ENCODE assay signal across 11 mouse cellular contexts in the genomic region with DNA sequence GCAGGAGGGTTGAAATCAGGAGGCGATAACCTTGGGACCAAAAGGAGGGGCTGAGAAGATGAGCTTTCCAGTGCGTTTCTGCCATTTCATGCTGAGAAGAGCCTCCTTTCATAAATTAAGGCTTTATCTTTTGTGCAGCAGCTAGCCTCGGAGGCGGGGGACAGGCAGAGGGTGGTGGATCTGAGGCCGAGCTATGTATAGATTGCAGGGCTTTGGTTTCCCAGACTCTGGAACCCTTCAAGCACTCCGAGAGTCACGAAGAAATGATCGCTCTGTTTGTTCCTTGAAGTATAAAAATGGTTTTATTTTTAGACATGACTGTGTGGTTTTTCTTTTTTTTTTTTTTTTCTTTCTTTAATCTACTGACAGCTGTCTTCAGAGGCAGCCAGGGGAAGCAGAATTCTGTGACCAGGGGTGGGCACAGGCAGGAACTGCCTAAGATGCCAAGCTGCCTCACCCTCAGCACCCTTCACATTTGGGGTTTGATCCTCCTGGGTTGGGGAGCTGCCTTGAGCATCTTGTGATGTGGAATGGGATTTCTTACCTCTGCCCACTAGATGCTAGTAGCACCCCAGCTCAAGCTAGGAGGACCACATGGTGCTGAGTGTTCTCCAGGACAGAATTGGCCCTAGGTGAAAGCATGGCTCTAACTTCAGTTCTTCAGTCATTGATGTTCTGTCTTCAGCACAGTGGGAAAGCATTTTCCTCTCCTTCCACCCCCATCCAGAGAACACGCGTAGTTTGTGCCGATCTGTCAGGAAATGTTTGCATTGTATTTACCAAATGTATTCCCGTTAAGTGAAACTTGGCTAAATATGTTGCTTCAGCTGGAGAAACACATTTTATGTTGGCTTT.
DNase-seq lines count a peak whose midpoint lies in the region; ATAC-seq lines count a peak whose summit lies in the region.
"Had no signal": no experiment of that assay in that cellular context is flagged by ENCODE, and none has a peak within 500 bp of the region (broad histone marks: within the 10 kb centered on the region; RNA-seq: fewer than 3 reads in every experiment).

No protein-coding gene starts in this region.

- H3K36me3 ChIP-seq in forebrain, embryonic 14.5 days (ENCODE audit: control insufficient read depth, insufficient read depth, low read length): no peaks in the 10 kb centered on the region
- no peaks in the 10 kb centered on the region for H3K36me3 ChIP-seq in forebrain, embryonic 10.5 days (replicated peaks)
- H3K36me3 ChIP-seq in midbrain, embryonic 12.5 days: no peaks in the 10 kb centered on the region
- H3K36me3 ChIP-seq: lung, embryonic 15.5 days had no signal

- no peak overlapping the region for H3K4me3 ChIP-seq in forebrain, embryonic 14.5 days (ENCODE audit: low read depth, low read length)
- no peak overlapping the region for H3K4me3 ChIP-seq in forebrain, embryonic 10.5 days
- H3K4me3 ChIP-seq in midbrain, embryonic 12.5 days: no peak overlapping the region
- H3K4me3 ChIP-seq: gastrocnemius, adult 2 months; lung, embryonic 15.5 days had no signal

- H3K9me3 ChIP-seq in forebrain, embryonic 14.5 days (replicated peaks; ENCODE audit: control insufficient read depth, low read length): no peaks in the 10 kb centered on the region
- no peaks in the 10 kb centered on the region for H3K9me3 ChIP-seq in forebrain, embryonic 10.5 days
- no peaks in the 10 kb centered on the region for H3K9me3 ChIP-seq in midbrain, embryonic 12.5 days
- H3K9me3 ChIP-seq: lung, embryonic 15.5 days had no signal

- DNase-seq in forebrain, embryonic 14.5 days (ENCODE audit: low spot score): no peak
- DNase-seq in forebrain, embryonic 10.5 days (ENCODE audit: extremely low spot score, low spot score): no peak
- DNase-seq in right cerebral cortex, adult 18-20 months: peak; percentile 79
- DNase-seq in right cerebral cortex, postnatal 4 days: no peak
- DNase-seq in thymus, postnatal 25 days: peak; percentile 27
- no peak for DNase-seq in liver
- no peak for DNase-seq in adrenal gland, adult 2 months
- DNase-seq: B cell, adult 2 months; gastrocnemius, adult 2 months had no signal

- no peak overlapping the region for H3K9ac ChIP-seq in forebrain, embryonic 14.5 days (ENCODE audit: low read length)
- H3K9ac ChIP-seq in midbrain, embryonic 12.5 days (replicated peaks): no peak overlapping the region
- H3K9ac ChIP-seq: lung, embryonic 15.5 days had no signal

- no peaks in the 10 kb centered on the region for H3K27me3 ChIP-seq in forebrain, embryonic 14.5 days (replicated peaks; ENCODE audit: control insufficient read depth, insufficient read depth, low read length)
- no peaks in the 10 kb centered on the region for H3K27me3 ChIP-seq in forebrain, embryonic 10.5 days (ENCODE audit: poor library complexity, severe bottlenecking)
- no peaks in the 10 kb centered on the region for H3K27me3 ChIP-seq in midbrain, embryonic 12.5 days
- H3K27me3 ChIP-seq: lung, embryonic 15.5 days had no signal

- no peak overlapping the region for H3K4me2 ChIP-seq in forebrain, embryonic 14.5 days (ENCODE audit: low read length)
- no peak overlapping the region for H3K4me2 ChIP-seq in midbrain, embryonic 12.5 days (replicated peaks)
- H3K4me2 ChIP-seq: lung, embryonic 15.5 days had no signal

- no peaks in the 10 kb centered on the region for H3K4me1 ChIP-seq in forebrain, embryonic 14.5 days (ENCODE audit: control insufficient read depth, insufficient read depth, low read length)
- no peaks in the 10 kb centered on the region for H3K4me1 ChIP-seq in forebrain, embryonic 10.5 days
- H3K4me1 ChIP-seq in midbrain, embryonic 12.5 days: no peaks in the 10 kb centered on the region

- WGBS in forebrain, embryonic 14.5 days: 76% methylated on average over 12 of the region's 12 CpGs
- WGBS in forebrain, embryonic 10.5 days: 83% methylated on average over 12 of the region's 12 CpGs
- 72% methylated on average over 12 of the region's 12 CpGs for WGBS in midbrain, embryonic 12.5 days

- ATAC-seq in forebrain, embryonic 14.5 days: peak; percentile 29; the same call in 1 of the 2 replicates
- ATAC-seq in midbrain, embryonic 12.5 days (ENCODE audit: low FRiP score, low read depth): no peak

- no peak overlapping the region for H3K27ac ChIP-seq in forebrain, embryonic 14.5 days (ENCODE audit: low read depth, low read length)
- no peak overlapping the region for H3K27ac ChIP-seq in forebrain, embryonic 10.5 days
- H3K27ac ChIP-seq in midbrain, embryonic 12.5 days (replicated peaks): 0 out of 2 replicates have a peak overlapping the region, but pooled peaks have one; percentile 15
- H3K27ac ChIP-seq: gastrocnemius, adult 2 months; lung, embryonic 15.5 days had no signal

Comparison
In these comparisons a context has a peak if more than half of its experiments do, and no peak if none do; other contexts are left out.
1. DNase-seq: peak in right cerebral cortex, adult 18-20 months (single experiment) and thymus, postnatal 25 days (single experiment); none in forebrain, embryonic 14.5 days (single experiment), forebrain, embryonic 10.5 days (single experiment), right cerebral cortex, postnatal 4 days (single experiment), liver (single experiment) and adrenal gland, adult 2 months (single experiment).